Mouse (Mus musculus) layer of hippocampus, adult 8-10 months (tissue): Measurements from ENCODE around the gene Snap23. TPM values are rescaled to one million over a fixed set of nuclear protein-coding genes. Genes with fewer than 3 reads are reported as not detected.

Experiments
- DNase-seq, 2 experiments: peaks; one replicate each; pipeline ENCODE4 v3.0.0; 2022; ENCODE audit warnings: low spot score in 2 of 2
- total RNA-seq, 4 experiments: library from RNA; stranded (reverse); gene quantifications; 2 replicates each; pipeline ENCODE4 v1.2.4; 2022

The Snap23 gene
- total RNA-seq, 4 experiments from 2014 or later, result 22.2 to 31.8 (median 26.0) TPM

GRCm38 (mm10) chr2:120578286-120578685 is 10.8 kb downstream of the Snap23 start:
- no peak for DNase-seq

GRCm38 (mm10) chr2:120589759-120590158 is 22.3 kb downstream of the Snap23 start:
- peak; percentile 64 to 67 for DNase-seq

- peak in 1 of 2 experiments; percentile 16 for DNase-seq
Measured at GRCm38 (mm10) chr2:120592227-120592626, 24.8 kb downstream of the Snap23 start.

- no peak for DNase-seq
Measured at GRCm38 (mm10) chr2:120597734-120598133, 30.3 kb downstream of the Snap23 start.

GRCm38 (mm10) chr2:120599506-120599905 is 32.0 kb downstream of the Snap23 start:
- no peak for DNase-seq

- peak; percentile 22 to 25 for DNase-seq
Measured at GRCm38 (mm10) chr2:120606021-120606690, 38.7 kb downstream of the Snap23 start.

- peak; percentile 85 to 88 for DNase-seq
Measured at GRCm38 (mm10) chr2:120608830-120609723, 41.6 kb downstream of the Snap23 start, which contains the start of the genes Haus2 and Lrrc57. Haus2 (plus strand) TSS chr2:120609383. Lrrc57 (minus strand) TSS chr2:120609520.

GRCm38 (mm10) chr2:120616279-120617163 is 49.0 kb downstream of the Snap23 start:
- no peak for DNase-seq

- no peak for DNase-seq
Measured at GRCm38 (mm10) chr2:120619538-120619937, 52.1 kb downstream of the Snap23 start.

GRCm38 (mm10) chr2:120622920-120623319 is 55.4 kb downstream of the Snap23 start:
- no peak for DNase-seq

- no peak for DNase-seq
Measured at GRCm38 (mm10) chr2:120628076-120628865, 60.8 kb downstream of the Snap23 start.

- DNase-seq, result peak; percentile 97 to 98
Measured at GRCm38 (mm10) chr2:120628886-120629735, 61.6 kb downstream of the Snap23 start, which contains the start of gene Stard9. Stard9 (plus strand) TSS chr2:120629121.

- no peak for DNase-seq
Measured at GRCm38 (mm10) chr2:120630246-120630645, 62.8 kb downstream of the Snap23 start.

GRCm38 (mm10) chr2:120630655-120631054 is 63.2 kb downstream of the Snap23 start:
- no peak for DNase-seq

GRCm38 (mm10) chr2:120631521-120631920 is 64.0 kb downstream of the Snap23 start:
- no peak for DNase-seq

GRCm38 (mm10) chr2:120631957-120632356 is 64.5 kb downstream of the Snap23 start:
- DNase-seq, result no peak

- DNase-seq, result no peak
Measured at GRCm38 (mm10) chr2:120640835-120641234, 73.4 kb downstream of the Snap23 start.

- DNase-seq, result peak in 1 of 2 experiments; percentile 24
Measured at GRCm38 (mm10) chr2:120643836-120644235, 76.4 kb downstream of the Snap23 start.

- no peak for DNase-seq
Measured at GRCm38 (mm10) chr2:120646777-120647176, 79.3 kb downstream of the Snap23 start.
